Mouse (Mus musculus) pancreas, adult 10 weeks (tissue): ENCODE measurements around the gene Mrpl24. TPM values are rescaled to one million over a fixed set of nuclear protein-coding genes. Genes with fewer than 3 reads are reported as not detected.

ENCODE experiments used
- polyA plus RNA-seq: library from polyadenylated mRNA; stranded (reverse); fragments of 350-450 nt; fragmentation: Illumina TruSeq; extraction: RNeasy Lipid Tissue Mini Kit (QIAGEN cat#74804); gene quantifications from one replicate; pipeline ENCODE4 v1.2.3, GENCODE M21; 2015; ENCODE audit warnings: low read depth, low replicate concordance; ENCODE audit not compliant: insufficient read depth

The Mrpl24 gene
- 61.7 TPM for polyA plus RNA-seq

GRCm38 (mm10) chr3:87919336-87920108 lies at the start of gene Mrpl24:
Mrpl24 (plus strand) TSS chr3:87919506.

DNA sequence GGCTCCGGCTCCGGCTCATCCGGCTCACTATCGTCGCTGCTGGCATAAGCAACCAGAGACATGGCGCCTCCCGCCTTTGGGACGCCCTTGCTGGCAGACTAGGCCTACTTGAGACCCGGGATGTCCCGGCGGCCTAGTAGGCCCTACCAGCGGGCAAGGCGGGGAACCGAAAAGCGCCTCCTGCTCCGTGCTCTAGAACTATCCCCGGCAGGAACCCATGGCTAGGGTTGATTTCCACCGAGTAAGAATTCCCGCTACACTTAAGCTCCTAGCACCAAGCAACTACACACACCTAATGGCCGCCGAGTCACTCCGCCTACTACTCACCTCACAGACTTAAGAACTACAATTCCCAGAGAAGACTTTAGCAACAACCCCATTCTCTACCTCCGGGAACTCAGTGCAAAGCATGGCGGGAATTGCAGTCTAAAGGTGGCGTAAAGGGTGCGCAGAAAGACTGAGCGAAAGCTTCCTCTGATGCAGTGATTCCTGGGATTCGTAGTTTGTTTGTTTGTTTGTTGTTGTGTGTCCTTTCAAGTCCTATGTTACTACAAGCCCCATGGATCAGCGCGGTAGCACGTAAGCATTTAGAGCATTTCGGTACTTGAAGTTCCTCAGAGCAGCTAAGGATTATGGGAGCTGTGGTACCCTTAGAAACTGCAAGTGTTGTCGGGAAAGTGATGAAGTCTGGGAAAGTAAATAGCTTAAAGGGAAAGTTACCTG lies 33.9 kb upstream of the Mrpl24 start, which contains the start of gene Prcc:
Prcc (minus strand) TSS at position 328 of the 723 bp plus-strand sequence.

DNA sequence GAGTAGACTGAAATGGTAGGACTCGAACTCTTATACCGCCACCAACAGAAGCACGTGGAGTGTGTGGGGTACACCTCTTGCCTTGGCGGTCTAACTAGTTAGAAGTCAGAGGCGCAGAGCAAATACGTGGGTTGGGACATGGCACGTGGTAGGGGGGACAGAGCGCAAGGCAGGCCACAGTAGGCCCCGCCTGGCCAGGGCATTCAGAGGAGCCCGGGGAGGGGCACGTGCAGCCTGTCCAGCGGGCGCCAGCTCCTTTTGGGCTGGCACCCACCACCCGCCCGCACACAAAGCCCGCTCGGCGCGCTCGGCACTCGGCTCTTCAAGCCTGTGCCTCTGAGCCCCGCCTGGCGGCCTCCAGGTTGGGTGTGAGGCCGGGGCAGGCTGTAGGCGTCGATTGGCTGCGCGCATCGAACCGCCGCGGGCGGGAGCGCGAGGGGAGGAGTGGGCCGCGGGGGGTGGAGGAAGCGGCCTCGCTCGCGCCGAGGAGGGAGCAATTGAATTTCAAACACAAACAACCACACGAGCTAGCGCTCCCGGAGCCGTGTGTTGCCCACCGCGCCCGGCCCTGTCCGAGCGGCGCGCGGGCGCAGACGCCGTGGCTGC lies 13.3 kb upstream of the Mrpl24 start, which contains the start of gene Hdgf:
Hdgf (plus strand) TSS at position 442 of the 606 bp plus-strand sequence.

GRCm38 (mm10) chr3:87930078-87930795 lies 10.9 kb downstream of the Mrpl24 start, which contains the start of the genes Isg20l2 and Rrnad1:
Isg20l2 (plus strand) TSS chr3:87930314.
Rrnad1 (minus strand) TSS chr3:87930717.

GRCm38 (mm10) chr3:87948378-87949265 lies 29.3 kb downstream of the Mrpl24 start, which contains the start of gene Crabp2:
Crabp2 (plus strand) TSS chr3:87948666.

GRCm38 (mm10) chr3:87970939-87971488 lies 51.7 kb downstream of the Mrpl24 start, which contains the start of gene Nes:
Nes (plus strand) TSS chr3:87971078.

Other genes starting within 250 kb of the Mrpl24 start
- 0.92 TPM for gene Lrrc71, start 170.9 kb upstream of the Mrpl24 start, polyA plus RNA-seq
- 0.41 TPM for gene Ntrk1, start 124.3 kb upstream of the Mrpl24 start, polyA plus RNA-seq
- 12.8 TPM for gene Insrr, start 122.6 kb upstream of the Mrpl24 start, polyA plus RNA-seq
- gene Pear1, start 95.2 kb upstream of the Mrpl24 start, polyA plus RNA-seq = 12.9 TPM
- gene Sh2d2a, start 72.8 kb upstream of the Mrpl24 start, polyA plus RNA-seq = 0.26 TPM
- gene Prcc, start 33.9 kb upstream of the Mrpl24 start, polyA plus RNA-seq = 10.5 TPM
- 35.1 TPM for gene Hdgf, start 13.2 kb upstream of the Mrpl24 start, polyA plus RNA-seq
- gene Isg20l2, start 10.8 kb downstream of the Mrpl24 start, polyA plus RNA-seq = 4.6 TPM
- 8.9 TPM for gene Rrnad1, start 11.2 kb downstream of the Mrpl24 start, polyA plus RNA-seq
- gene Crabp2, start 29.2 kb downstream of the Mrpl24 start, polyA plus RNA-seq = not detected
- gene Nes, start 51.6 kb downstream of the Mrpl24 start, polyA plus RNA-seq = 7.2 TPM
- not detected for gene Bcan, start 80.7 kb downstream of the Mrpl24 start, polyA plus RNA-seq
- gene Hapln2, start 108.1 kb downstream of the Mrpl24 start, polyA plus RNA-seq = not detected
- gene Gpatch4, start 123.6 kb downstream of the Mrpl24 start, polyA plus RNA-seq = 6.5 TPM
- 22.0 TPM for gene Naxe, start 139.0 kb downstream of the Mrpl24 start, polyA plus RNA-seq
- not detected for gene Ttc24, start 158.8 kb downstream of the Mrpl24 start, polyA plus RNA-seq
- gene Iqgap3, start 162.5 kb downstream of the Mrpl24 start, polyA plus RNA-seq = 0.24 TPM
- gene Mef2d, start 222.9 kb downstream of the Mrpl24 start, polyA plus RNA-seq = 22.1 TPM